In the genomic region with DNA sequence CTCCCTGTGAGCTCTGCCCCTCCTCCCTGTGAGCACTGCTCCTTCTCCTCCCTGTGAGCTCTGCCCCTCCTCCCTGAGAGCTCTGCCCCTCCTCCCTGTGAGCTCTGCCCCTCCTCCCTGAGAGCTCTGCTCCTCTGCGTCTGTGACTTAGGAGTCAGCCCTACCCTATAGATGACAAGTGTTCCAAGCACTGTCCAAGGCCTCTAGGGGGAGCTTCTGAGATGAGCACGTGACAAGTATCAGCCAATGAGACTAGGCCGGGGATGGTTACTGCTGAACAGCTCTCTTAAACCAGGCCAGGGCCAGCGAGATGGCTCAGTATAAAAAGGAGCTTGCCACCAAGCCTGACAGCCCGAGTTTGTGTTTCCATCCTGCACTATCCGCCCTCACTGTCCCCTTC, we compare ENCODE assay signal across 16 mouse cellular contexts. TPM values are rescaled to one million over a fixed set of nuclear protein-coding genes. Genes with fewer than 3 reads are reported as not detected.
DNase-seq lines count a peak whose midpoint lies in the region; ATAC-seq and TF ChIP-seq lines count a peak whose summit lies in the region.
"Had no signal": no experiment of that assay in that cellular context is flagged by ENCODE, and none has a peak within 500 bp of the region (broad histone marks: within the 10 kb centered on the region; RNA-seq: fewer than 3 reads in every experiment).

No protein-coding gene starts in this region.

- no peak overlapping the region for H3K9ac ChIP-seq in lung, embryonic 14.5 days
- H3K9ac ChIP-seq: embryonic facial prominence, embryonic 15.5 days; liver, embryonic 15.5 days had no signal

- H3K4me1 ChIP-seq in lung, embryonic 14.5 days (ENCODE audit: insufficient read depth), result peaks cover 22% of the 10 kb centered on the region; the same call in 1 of the 2 replicates
- peaks cover 40% of the 10 kb centered on the region for H3K4me1 ChIP-seq in limb, embryonic 10.5 days
- peaks cover 16% of the 10 kb centered on the region; the same call in 1 of the 2 replicates for H3K4me1 ChIP-seq in heart, embryonic 10.5 days
- H3K4me1 ChIP-seq: embryonic facial prominence, embryonic 15.5 days; liver, embryonic 15.5 days; megakaryocyte, embryonic 14.5 days had no signal

- no peak overlapping the region for H3K27ac ChIP-seq in lung, embryonic 14.5 days (ENCODE audit: low read depth)
- no peak overlapping the region for H3K27ac ChIP-seq in limb, embryonic 10.5 days
- no peak overlapping the region for H3K27ac ChIP-seq in heart, embryonic 10.5 days
- H3K27ac ChIP-seq: embryonic facial prominence, embryonic 15.5 days; liver, embryonic 15.5 days had no signal

- no peak for ATAC-seq in lung, embryonic 14.5 days (ENCODE audit: insufficient read depth)
- no peak for ATAC-seq in erythroid progenitor cell, adult 5-6 weeks (replicated peaks; ENCODE audit: low FRiP score, poor library complexity, severe bottlenecking)

- WGBS in lung, embryonic 14.5 days, result 58% methylated on average over 6 of the region's 6 CpGs
- 65% methylated on average over 6 of the region's 6 CpGs for WGBS in limb, embryonic 10.5 days
- WGBS in heart, embryonic 10.5 days, result 63% methylated on average over 6 of the region's 6 CpGs

- no peak overlapping the region for H3K4me3 ChIP-seq in lung, embryonic 14.5 days (ENCODE audit: low read depth, low read length)
- no peak overlapping the region for H3K4me3 ChIP-seq in limb, embryonic 10.5 days
- H3K4me3 ChIP-seq in heart, embryonic 10.5 days, result no peak overlapping the region
- H3K4me3 ChIP-seq: embryonic facial prominence, embryonic 15.5 days; liver, embryonic 15.5 days had no signal

- peak; percentile 46 for TF ChIP-seq CTCF in lung, embryonic 14.5 days (IDR thresholded peaks at IDR 0.05; ENCODE audit: low read depth)

- H3K4me2 ChIP-seq in lung, embryonic 14.5 days, result no peak overlapping the region
- H3K4me2 ChIP-seq: embryonic facial prominence, embryonic 15.5 days; liver, embryonic 15.5 days had no signal

- no peaks in the 10 kb centered on the region for H3K36me3 ChIP-seq in lung, embryonic 14.5 days (ENCODE audit: insufficient read depth)
- H3K36me3 ChIP-seq in limb, embryonic 10.5 days, result no peaks in the 10 kb centered on the region
- H3K36me3 ChIP-seq in heart, embryonic 10.5 days, result no peaks in the 10 kb centered on the region
- H3K36me3 ChIP-seq: embryonic facial prominence, embryonic 15.5 days; G1E; liver, embryonic 15.5 days had no signal

- H3K27me3 ChIP-seq in lung, embryonic 14.5 days (ENCODE audit: insufficient read depth, low read length), result no peaks in the 10 kb centered on the region
- H3K27me3 ChIP-seq in limb, embryonic 10.5 days (ENCODE audit: low read depth, poor library complexity, severe bottlenecking), result no peaks in the 10 kb centered on the region
- H3K27me3 ChIP-seq in heart, embryonic 10.5 days (ENCODE audit: insufficient read depth, poor library complexity, severe bottlenecking), result no peaks in the 10 kb centered on the region
- H3K27me3 ChIP-seq: embryonic facial prominence, embryonic 15.5 days; liver, embryonic 15.5 days; megakaryocyte, embryonic 14.5 days had no signal

- H3K9me3 ChIP-seq in lung, embryonic 14.5 days (ENCODE audit: low read depth, low read length), result no peaks in the 10 kb centered on the region
- no peaks in the 10 kb centered on the region for H3K9me3 ChIP-seq in limb, embryonic 10.5 days (replicated peaks)
- H3K9me3 ChIP-seq in heart, embryonic 10.5 days, result no peaks in the 10 kb centered on the region
- H3K9me3 ChIP-seq: embryonic facial prominence, embryonic 15.5 days; liver, embryonic 15.5 days had no signal

- DNase-seq in cerebellum, postnatal 10 days, result peak; percentile 32 to 51
- DNase-seq in cerebellum, adult 11 months, result no peak
- peak; percentile 31 for DNase-seq in lung, embryonic 14.5 days
- DNase-seq in lung, postnatal 25 days (ENCODE audit: low spot score), result no peak
- DNase-seq in WW6 (ENCODE audit: low read depth, low spot score), result peak; percentile 79
- peak; percentile 44 for DNase-seq in limb, embryonic 10.5 days (ENCODE audit: low spot score)
- DNase-seq in heart, embryonic 10.5 days (ENCODE audit: low spot score), result no peak
- DNase-seq: cerebellum, adult 9-11 months; right cerebral cortex, adult 18-20 months; thymus, adult 18-20 months had no signal

RNA-seq across cellular contexts. Expression of a gene that starts 48.4 kb away (rescaled TPM):
- polyA plus RNA-seq in lung, embryonic 14.5 days (2014; fragmentation: Nextera tagmentation; extraction: Ambion mirVana), result not detected in 2 replicates
- 0.41 and 2.2 TPM in 2 replicates for polyA plus RNA-seq in limb, embryonic 10.5 days (2016; fragmentation: Nextera tagmentation; extraction: Ambion mirVana)
- total RNA-seq in erythroid progenitor cell, adult 5-6 weeks (2015; ENCODE audit: low replicate concordance), result not detected in 2 replicates
- total RNA-seq in erythroid progenitor cell, adult 5-6 weeks (2017; ENCODE audit: low replicate concordance), result not detected in 2 replicates
- polyA plus RNA-seq in heart, embryonic 10.5 days (2016; fragmentation: Nextera tagmentation; extraction: Ambion mirVana), result 0.35 and 0.51 TPM in 2 replicates
- polyA plus RNA-seq: G1E; gonadal fat pad, adult 2 months had no signal

Comparison
In these comparisons a context has a peak if more than half of its experiments do, and no peak if none do; other contexts are left out.
1. DNase-seq: peak in cerebellum, postnatal 10 days (2 of 2), lung, embryonic 14.5 days (single experiment), WW6 (single experiment) and limb, embryonic 10.5 days (single experiment); none in cerebellum, adult 11 months (single experiment), lung, postnatal 25 days (single experiment) and heart, embryonic 10.5 days (single experiment).